Mouse (Mus musculus) embryo, embryonic 11.5 days (tissue): Measurements from ENCODE around the gene Ang.

Source experiments
- DNase-seq: peaks from one replicate; pipeline ENCODE4 v3.0.0-alpha.2; 2012; ENCODE audit warnings: low read depth, low spot score

The Ang gene

GRCm38 (mm10) chr14:51127648-51128258 lies 36.8 kb downstream of the Ang start:
- no peak for DNase-seq

DNA sequence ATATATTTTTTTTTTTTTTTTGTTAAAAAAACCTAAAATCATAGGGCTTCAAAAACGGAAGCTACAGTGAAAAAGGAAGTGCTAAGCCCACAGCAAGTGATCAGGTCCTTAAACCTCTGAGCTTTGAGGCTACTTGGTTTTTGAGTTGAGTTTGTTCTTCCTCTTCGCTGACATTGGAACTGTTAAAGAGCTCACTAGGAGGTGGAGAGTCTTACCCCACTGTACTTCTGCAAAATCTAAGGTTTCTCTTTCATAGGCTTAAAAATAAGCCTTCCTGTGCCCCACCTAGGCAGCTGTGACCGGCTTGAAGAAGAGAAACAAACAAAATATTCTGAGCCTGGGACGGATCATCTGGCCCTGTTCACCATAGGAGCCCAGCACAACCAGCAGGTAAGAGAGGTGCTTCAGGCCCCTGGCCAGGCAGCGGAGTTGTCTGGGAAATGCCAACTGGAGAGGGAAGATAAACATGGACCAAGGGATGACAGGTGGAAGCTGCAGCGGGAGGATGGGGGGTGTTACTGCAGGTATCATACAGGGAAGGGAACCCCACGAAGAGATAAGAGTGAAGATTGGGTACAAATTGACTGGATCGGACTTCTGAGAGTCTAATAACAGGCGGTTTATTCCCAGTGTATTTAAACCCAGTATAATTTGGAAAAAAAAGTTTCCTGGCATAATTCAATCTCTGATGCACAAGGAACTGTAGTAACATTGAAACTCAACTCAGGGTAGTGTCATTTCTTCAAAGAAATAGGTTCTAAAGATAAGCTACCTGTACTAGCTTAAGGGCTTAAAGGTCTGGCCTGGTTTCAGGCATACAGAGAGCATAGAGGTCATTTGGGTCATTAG lies 38.0 kb downstream of the Ang start:
- DNase-seq = no peak

- DNase-seq = no peak
Observed at GRCm38 (mm10) chr14:51129624-51129975, 38.6 kb downstream of the Ang start.

- DNase-seq = no peak
Observed at GRCm38 (mm10) chr14:51130315-51130940, 39.5 kb downstream of the Ang start.

DNA sequence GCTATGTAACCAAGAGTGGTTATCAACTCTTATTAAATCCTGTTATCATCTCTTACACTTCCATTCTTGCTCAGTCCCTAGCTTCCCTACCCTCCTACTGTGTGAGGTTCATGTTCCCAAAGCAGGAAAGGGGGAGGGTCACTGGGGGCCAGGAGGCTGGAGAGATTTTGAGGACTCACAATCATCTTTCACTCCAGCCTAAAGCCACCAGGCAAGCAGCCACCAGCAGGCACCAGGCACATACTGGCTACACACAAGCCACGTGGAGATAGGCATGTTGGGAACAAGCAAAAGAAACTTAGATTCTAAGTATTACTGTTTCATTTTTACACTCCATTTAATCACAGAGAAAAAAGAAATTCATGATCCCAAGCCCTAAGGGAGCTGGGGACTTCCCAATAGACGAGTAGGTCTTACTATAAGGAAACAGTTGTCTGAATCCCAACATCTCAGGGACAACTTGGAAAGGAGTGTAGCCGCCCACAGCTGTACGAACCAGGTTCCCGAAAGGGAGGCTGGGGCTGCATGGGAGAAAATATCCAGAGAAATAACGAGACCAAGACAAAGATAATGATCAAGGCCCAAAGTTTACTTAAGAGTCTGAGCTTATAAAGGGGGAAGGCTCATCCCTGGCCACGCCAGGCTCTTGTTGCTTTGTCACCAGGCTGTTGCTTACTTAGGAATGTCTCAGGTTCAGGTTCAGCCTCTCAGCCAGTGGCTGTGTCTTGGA lies 40.3 kb downstream of the Ang start:
- DNase-seq = no peak

DNA sequence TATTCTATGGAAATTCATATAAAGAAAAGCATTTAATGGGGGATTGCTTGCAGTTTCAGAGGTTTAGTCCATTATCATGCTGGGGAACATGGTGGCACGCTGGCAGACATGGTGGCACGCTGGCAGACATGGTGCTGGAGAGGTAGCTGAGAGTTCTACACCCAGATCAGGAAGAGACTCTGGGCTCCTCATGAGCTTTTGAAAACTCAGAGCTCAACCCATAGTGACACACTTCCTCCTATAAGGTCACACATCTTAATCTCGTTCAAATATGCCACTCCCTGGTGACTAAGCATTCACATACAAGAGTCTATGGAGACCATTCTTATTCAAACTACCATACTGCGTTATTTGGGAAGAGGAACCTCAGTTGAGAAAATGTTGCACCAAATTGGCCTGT lies 41.4 kb downstream of the Ang start:
- no peak for DNase-seq

GRCm38 (mm10) chr14:51140342-51140741 lies 49.4 kb downstream of the Ang start:
- no peak for DNase-seq

DNA sequence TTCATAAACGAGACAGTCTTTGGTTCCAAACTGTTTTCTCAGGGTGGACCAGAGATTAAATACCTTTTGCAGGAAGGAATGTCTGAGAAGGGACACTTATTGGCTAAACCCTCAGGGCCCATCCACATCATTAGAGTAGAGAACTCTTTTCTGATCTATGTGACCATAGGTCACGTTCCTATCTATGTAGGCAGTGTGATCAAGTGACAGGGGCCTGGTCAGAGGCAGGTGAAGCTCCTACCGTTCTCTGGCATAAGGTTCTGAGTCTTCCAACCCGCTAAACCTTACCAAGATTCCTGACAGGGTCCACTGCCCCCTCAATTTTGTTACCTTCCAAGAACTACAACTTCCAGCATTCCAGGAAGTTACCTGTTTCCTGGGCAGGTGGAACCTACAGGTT lies 51.2 kb downstream of the Ang start:
- DNase-seq = no peak

GRCm38 (mm10) chr14:51142568-51142967 lies 51.6 kb downstream of the Ang start:
- DNase-seq = no peak

DNA sequence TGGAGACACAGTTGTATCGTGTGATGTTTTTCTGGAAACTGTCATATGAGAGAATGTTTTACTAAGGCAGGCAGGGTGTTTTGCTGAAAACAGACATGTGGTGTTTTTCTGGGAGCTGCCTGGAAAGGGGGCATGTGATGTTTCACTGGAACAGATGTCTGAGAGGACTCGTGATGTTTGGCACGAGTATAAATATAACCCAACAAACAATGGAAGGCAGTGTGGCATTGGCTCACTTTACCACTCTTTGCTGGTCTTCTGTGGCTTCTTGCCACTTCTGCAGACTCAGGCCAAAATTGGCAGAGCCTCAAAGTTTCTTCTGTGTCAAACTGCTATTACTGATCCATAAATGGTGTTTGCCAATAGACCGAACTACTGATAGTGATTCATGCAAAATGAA lies 52.3 kb downstream of the Ang start:
- DNase-seq = no peak

DNA sequence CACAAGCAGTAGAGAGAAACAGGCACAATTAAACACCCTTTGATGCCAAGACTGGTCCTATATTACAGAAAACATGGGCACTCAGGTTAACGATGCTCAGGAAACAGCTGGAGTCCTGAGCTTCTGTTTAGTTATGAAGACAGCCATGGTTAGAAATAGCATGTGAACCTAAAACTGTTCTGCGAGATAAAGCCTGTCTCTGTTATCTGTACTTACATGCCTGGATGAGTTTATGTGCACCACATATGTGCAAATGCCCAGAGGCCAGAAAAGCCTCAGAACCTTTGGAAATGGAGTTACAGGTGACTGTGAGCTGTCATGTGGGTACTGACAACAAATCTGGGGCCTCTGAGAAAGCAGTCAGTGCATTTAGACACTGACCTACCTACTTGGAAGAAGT lies 53.0 kb downstream of the Ang start:
- DNase-seq = no peak

DNA sequence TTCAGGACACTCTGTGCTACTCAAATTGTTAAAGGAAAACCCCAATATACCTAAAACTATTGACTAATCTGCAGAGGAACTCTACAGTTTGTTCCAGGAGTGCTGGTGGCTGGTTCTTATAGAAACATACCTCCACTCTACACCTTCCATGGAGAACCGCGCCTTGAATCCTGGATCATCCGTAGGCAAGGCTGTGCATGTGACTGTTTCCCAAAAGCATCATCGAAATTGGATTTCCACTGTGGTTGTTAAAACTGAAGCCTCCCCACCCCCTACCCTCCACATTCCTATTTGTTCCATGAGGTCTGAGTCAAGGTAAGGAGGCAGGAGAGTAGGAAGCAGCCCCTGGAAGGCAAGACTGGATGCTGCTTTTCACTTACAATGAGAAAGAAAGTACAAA lies 53.5 kb downstream of the Ang start:
- no peak for DNase-seq

DNA sequence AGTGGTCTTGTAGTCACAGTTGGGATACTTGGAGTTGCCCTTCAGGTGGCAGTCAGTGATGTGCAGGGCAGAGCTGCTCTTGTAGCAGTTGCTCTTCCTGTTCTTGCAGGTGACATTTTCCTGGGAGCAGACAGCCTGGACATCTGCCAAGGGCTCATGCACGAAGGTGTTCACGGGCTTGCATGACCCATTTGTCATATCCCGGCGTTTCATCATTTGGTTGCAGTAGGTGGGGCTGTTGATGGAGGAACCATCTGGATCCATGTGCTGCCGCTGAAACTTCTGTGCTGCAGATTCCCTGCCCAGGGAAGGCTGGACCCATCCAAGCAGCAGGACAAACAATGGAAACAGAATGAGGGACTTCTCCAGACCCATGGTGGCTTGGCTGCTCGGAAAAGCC lies 54.6 kb downstream of the Ang start:
- DNase-seq = no peak

GRCm38 (mm10) chr14:51146685-51147084 lies 55.7 kb downstream of the Ang start, which contains the start of gene Rnase1:
Gene Rnase1, minus strand, starts transcription at chr14:51146785.
- DNase-seq = no peak

- no peak for DNase-seq
Observed at GRCm38 (mm10) chr14:51148006-51148405, 57.1 kb downstream of the Ang start.

- DNase-seq = no peak
Observed at GRCm38 (mm10) chr14:51149164-51149563, 58.2 kb downstream of the Ang start.

GRCm38 (mm10) chr14:51150206-51150831 lies 59.4 kb downstream of the Ang start:
- DNase-seq = no peak
